Mouse (Mus musculus) liver, adult 2 months (tissue): Measurements from ENCODE around the gene Kank4. TPM values are rescaled to one million over a fixed set of nuclear protein-coding genes. Genes with fewer than 3 reads are reported as not detected.

Experiments used
- DNase-seq: peaks from one replicate; pipeline ENCODE4 v3.0.0-alpha.2; 2011; ENCODE audit warnings: low read depth, low spot score; ENCODE audit errors: extremely low read depth
- H3K27ac ChIP-seq: fragments of 200-500 bp; replicated peaks from 2 replicates; pipeline ENCODE4 v1.5.1; 2012; ENCODE audit warnings: low read depth, mild to moderate bottlenecking, control low read depth, inconsistent platforms, low read length; ENCODE audit not compliant: insufficient read depth
- H3K27me3 ChIP-seq: fragments of 200-500 bp; 2 replicates; pipeline ENCODE4 v1.6.1; 2012; ENCODE audit warnings: mild to moderate bottlenecking, moderate library complexity, low read length, inconsistent platforms; ENCODE audit not compliant: control insufficient read depth, insufficient read depth
- H3K36me3 ChIP-seq: fragments of 200-500 bp; 2 replicates; pipeline ENCODE4 v1.6.1; 2012; ENCODE audit warnings: low read length, inconsistent platforms; ENCODE audit not compliant: control insufficient read depth, insufficient read depth
- H3K4me1 ChIP-seq: fragments of 200-500 bp; 2 replicates; pipeline ENCODE4 v1.6.1; 2011; ENCODE audit warnings: low read length; ENCODE audit not compliant: control insufficient read depth, insufficient read depth
- H3K4me3 ChIP-seq: fragments of 200-500 bp; 2 replicates; pipeline ENCODE4 v1.5.1; 2011; ENCODE audit warnings: low read depth, mild to moderate bottlenecking, control low read depth, low read length, moderate library complexity; ENCODE audit not compliant: insufficient read depth
- H3K79me2 ChIP-seq: fragments of 200-500 bp; 2 replicates; pipeline ENCODE4 v1.6.1; 2012; ENCODE audit warnings: inconsistent platforms, mild to moderate bottlenecking, low read length, moderate library complexity; ENCODE audit not compliant: control insufficient read depth, insufficient read depth
- H3K9ac ChIP-seq: fragments of 200-500 bp; 2 replicates; pipeline ENCODE4 v1.6.1; 2012; ENCODE audit warnings: low read depth, mild to moderate bottlenecking, control low read depth, inconsistent platforms, low read length
- CTCF ChIP-seq: fragments of 200-500 bp; IDR thresholded peaks from 2 replicates; pipeline ENCODE4 v1.5.1; 2011; ENCODE audit warnings: low read depth, low read length, control low read depth
- POLR2A ChIP-seq: fragments of 200-500 bp; IDR thresholded peaks from 2 replicates; pipeline ENCODE4 v1.6.1; 2011; ENCODE audit warnings: low read length, control low read depth; ENCODE audit not compliant: insufficient read depth; ENCODE audit errors: extremely low read depth
- WGBS: fragments of 180-500 bp; shearing (Covaris S2); methylation state at CpG from one replicate; pipeline ENCODE4 v1.1.7; 2018; 5-methylcytosine and 5-hydroxymethylcytosine counted together
- polyA plus RNA-seq: library from polyadenylated mRNA; depleted of rRNA; stranded (reverse); fragments of >200 nt; gene quantifications from 2 replicates; pipeline ENCODE4 v1.2.3, GENCODE M21; 2012
- total RNA-seq: library from RNA; depleted of rRNA; stranded (reverse); fragments of >200 nt; gene quantifications from 2 replicates; pipeline ENCODE4 v1.2.3, GENCODE M21; 2014

Gene Kank4
- total and polyA plus RNA-seq, 2 experiments, result 0.01 TPM; not detected in 1

DNA sequence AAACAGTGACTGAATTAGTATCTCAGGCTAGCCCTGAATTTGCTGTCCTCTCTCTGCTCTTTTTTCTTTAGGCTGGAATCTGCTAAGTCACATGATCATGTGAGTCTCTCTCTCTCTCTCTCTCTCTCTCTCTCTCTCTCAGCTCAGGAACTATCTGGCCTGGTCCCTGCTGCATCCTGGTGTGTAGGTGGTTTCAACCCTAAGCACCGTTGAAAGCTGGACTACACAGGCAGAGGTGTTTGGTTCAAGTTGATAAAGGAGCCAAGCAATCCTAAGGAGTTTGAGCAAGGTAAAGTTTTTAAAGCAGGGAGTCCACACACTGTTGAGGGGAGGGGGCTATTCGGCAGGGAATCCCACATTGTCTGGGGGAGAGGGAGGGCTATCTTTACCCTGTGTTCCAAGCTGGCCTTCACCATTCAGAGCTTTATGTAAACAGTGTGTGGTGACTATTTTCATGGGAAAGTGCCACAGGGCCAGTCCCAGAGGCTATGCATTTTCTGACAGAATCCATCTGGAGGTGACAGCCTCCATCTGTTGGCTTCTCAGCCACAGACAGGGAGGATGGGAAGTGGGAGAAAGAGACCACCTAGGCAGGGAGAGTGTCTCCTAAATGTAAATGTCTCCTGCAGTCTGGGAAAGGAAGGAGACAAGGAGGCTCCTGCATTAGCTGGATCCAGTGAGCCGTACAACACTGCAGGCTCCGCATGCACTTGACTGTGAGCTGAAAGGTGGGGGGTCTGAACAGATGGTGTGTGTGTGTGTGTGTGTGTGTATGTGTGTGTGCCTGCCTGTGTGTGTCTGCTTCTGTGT lies 59.1 kb downstream of the Kank4 start:
- Histone ChIP-seq H3K4me3 (no peak overlapping the region), H3K27me3 (no peaks in the 10 kb centered on the region), H3K4me1 (no peaks in the 10 kb centered on the region), H3K36me3 (no peaks in the 10 kb centered on the region), H3K9ac (no peak overlapping the region), H3K27ac (no peak overlapping the region), H3K79me2 (no peaks in the 10 kb centered on the region)
- 54% methylated on average over 4 of the region's 4 CpGs for WGBS
- TF ChIP-seq POLR2A (no peak), CTCF (no peak)
- no peak for DNase-seq

DNA sequence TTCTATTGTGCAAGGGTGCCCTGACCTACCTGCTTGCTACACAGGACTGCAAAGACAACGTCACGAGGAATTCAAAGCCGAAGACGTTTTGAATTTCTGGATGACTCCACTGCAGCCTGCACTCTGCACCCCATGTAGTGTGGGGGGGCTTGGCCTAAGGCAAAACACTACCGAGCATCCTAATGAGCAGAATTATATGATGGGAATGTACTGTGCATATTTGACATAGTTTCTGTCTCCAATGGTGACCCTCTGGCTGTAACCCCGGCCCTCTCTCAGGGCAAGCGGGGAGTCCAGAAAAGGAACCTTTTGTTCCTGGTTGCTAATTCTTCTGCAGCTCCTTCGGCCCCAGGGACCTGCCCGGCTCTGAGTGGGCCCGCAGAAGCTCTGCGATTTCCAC lies 61.2 kb downstream of the Kank4 start:
- no peak for DNase-seq
- Histone ChIP-seq H3K79me2 (no peaks in the 10 kb centered on the region), H3K9ac (no peak overlapping the region), H3K27me3 (no peaks in the 10 kb centered on the region), H3K4me3 (no peak overlapping the region), H3K27ac (no peak overlapping the region), H3K4me1 (no peaks in the 10 kb centered on the region), H3K36me3 (no peaks in the 10 kb centered on the region)
- TF ChIP-seq POLR2A (no peak), CTCF (no peak)
- 82% methylated on average over 11 of the region's 11 CpGs for WGBS

DNA sequence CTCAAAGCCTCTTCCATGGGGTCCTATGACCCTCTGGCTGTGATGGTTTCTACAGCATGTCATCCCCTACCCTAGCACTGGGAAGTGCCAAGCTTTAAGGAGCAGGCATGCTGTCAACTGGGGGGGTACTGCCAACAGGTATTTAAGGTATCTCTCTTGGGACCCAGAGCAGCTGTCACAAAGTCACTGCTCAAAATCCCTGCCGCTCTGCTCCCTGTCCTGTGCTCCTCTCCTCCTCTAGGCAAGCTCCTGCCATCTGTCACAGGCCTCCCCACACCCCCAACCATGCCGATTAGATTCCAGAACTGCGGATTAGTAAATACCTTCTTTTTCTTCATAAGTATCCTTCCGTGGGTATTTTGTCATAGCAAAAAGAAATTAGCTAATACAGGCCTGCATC lies 62.9 kb downstream of the Kank4 start:
- DNase-seq, result no peak
- H3K4me3 ChIP-seq, result no peak overlapping the region
- no peak for TF ChIP-seq POLR2A
- TF ChIP-seq CTCF, result no peak
- 84% methylated on average over 4 of the region's 4 CpGs for WGBS
- H3K4me1 ChIP-seq, result no peaks in the 10 kb centered on the region
- H3K9ac ChIP-seq, result no peak overlapping the region
- no peaks in the 10 kb centered on the region for H3K79me2 ChIP-seq
- no peaks in the 10 kb centered on the region for H3K27me3 ChIP-seq
- no peak overlapping the region for H3K27ac ChIP-seq
- no peaks in the 10 kb centered on the region for H3K36me3 ChIP-seq

DNA sequence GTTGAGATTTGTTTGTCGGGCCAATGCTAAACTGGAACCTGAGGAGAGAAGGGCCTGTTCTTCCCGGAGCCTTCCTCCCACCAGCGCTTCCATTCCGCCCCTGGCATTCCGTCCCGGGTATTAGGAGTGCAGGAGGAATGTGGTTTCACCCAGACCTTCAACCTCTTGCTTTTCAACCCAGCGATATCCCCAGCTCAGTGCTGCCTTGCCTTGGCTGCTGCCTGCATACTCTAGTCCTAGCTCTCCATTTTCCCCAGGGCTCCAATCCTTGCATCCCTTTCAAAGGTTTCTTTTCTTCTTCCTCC lies 73.5 kb downstream of the Kank4 start:
- Histone ChIP-seq H3K79me2 (no peaks in the 10 kb centered on the region), H3K4me3 (no peak overlapping the region), H3K27ac (no peak overlapping the region), H3K27me3 (no peaks in the 10 kb centered on the region), H3K4me1 (no peaks in the 10 kb centered on the region), H3K9ac (no peak overlapping the region), H3K36me3 (no peaks in the 10 kb centered on the region)
- 45% methylated on average over 7 of the region's 7 CpGs for WGBS
- TF ChIP-seq CTCF, result no peak
- no peak for TF ChIP-seq POLR2A
- no peak for DNase-seq

GRCm38 (mm10) chr4:98743209-98743905 lies 74.0 kb downstream of the Kank4 start:
- WGBS, result 75% methylated on average over 3 of the region's 3 CpGs
- Histone ChIP-seq H3K9ac (no peak overlapping the region), H3K27ac (no peak overlapping the region), H3K79me2 (no peaks in the 10 kb centered on the region), H3K27me3 (no peaks in the 10 kb centered on the region), H3K4me3 (no peak overlapping the region), H3K4me1 (no peaks in the 10 kb centered on the region), H3K36me3 (no peaks in the 10 kb centered on the region)
- no peak for DNase-seq
- TF ChIP-seq CTCF (no peak), POLR2A (no peak)

DNA sequence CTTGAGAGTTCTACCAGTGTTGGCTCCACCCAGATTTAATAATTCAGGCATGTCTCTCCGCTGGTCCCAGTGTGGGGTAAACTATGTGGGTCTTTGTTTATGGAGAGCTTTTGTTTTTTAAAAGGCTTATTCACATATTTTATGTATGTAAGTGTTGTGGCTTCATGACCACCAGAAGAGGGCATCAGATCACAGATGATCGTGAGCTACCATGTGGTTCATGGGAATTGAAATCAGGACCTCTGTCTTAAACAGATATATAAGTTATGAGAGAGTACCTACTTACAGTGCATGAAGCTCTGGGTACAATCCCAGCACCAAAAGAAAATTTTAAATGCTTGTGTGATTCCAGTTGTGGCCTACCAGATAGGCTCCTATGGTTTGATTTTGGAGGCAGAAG lies 77.6 kb downstream of the Kank4 start:
- no peaks in the 10 kb centered on the region for H3K27me3 ChIP-seq
- H3K9ac ChIP-seq, result no peak overlapping the region
- DNase-seq, result peak; percentile 39
- no peaks in the 10 kb centered on the region for H3K79me2 ChIP-seq
- H3K4me3 ChIP-seq, result no peak overlapping the region
- 32% methylated on average over 2 of the region's 2 CpGs for WGBS
- TF ChIP-seq POLR2A (no peak), CTCF (no peak)
- H3K27ac ChIP-seq, result no peak overlapping the region
- H3K4me1 ChIP-seq, result no peaks in the 10 kb centered on the region
- no peaks in the 10 kb centered on the region for H3K36me3 ChIP-seq
